Mouse (Mus musculus): ENCODE measurements around the gene Snx8.

Gene Snx8

GRCm38 (mm10) chr5:140388588-140389576 is at the start of gene Snx8:
TSS of gene Snx8 (minus strand) at chr5:140389262.
- DNase-seq (ENCODE audit: low spot score) = peak; percentile 99

- no peak for DNase-seq (ENCODE audit: low spot score)
Observed at GRCm38 (mm10) chr5:140425016-140425783, 36.1 kb upstream of the Snx8 start.

- no peak for DNase-seq (ENCODE audit: low spot score)
Observed at GRCm38 (mm10) chr5:140420616-140421015, 31.6 kb upstream of the Snx8 start.

GRCm38 (mm10) chr5:140419442-140420080 is 30.5 kb upstream of the Snx8 start:
- no peak for DNase-seq (ENCODE audit: low spot score)

GRCm38 (mm10) chr5:140418489-140419441 is 29.7 kb upstream of the Snx8 start, which contains the start of gene Eif3b:
TSS of gene Eif3b (plus strand) at chr5:140419328.
- DNase-seq (ENCODE audit: low spot score) = peak; percentile 99

- DNase-seq (ENCODE audit: low spot score) = no peak
Observed at GRCm38 (mm10) chr5:140418106-140418488, 29.0 kb upstream of the Snx8 start.

GRCm38 (mm10) chr5:140414647-140415046 is 25.6 kb upstream of the Snx8 start:
- no peak for DNase-seq (ENCODE audit: low spot score)

- DNase-seq (ENCODE audit: low spot score) = peak; percentile 79
Observed at GRCm38 (mm10) chr5:140411339-140411738, 22.3 kb upstream of the Snx8 start.

- DNase-seq (ENCODE audit: low spot score) = no peak
Observed at GRCm38 (mm10) chr5:140408801-140409200, 19.7 kb upstream of the Snx8 start.

- no peak for DNase-seq (ENCODE audit: low spot score)
Observed at GRCm38 (mm10) chr5:140406666-140407065, 17.6 kb upstream of the Snx8 start.

- DNase-seq (ENCODE audit: low spot score) = no peak
Observed at GRCm38 (mm10) chr5:140405126-140405525, 16.1 kb upstream of the Snx8 start.

- DNase-seq (ENCODE audit: low spot score) = peak; percentile 58
Observed at GRCm38 (mm10) chr5:140402640-140403270, 13.7 kb upstream of the Snx8 start.

GRCm38 (mm10) chr5:140396166-140396940 is 7.3 kb upstream of the Snx8 start:
- peak; percentile 75 for DNase-seq (ENCODE audit: low spot score)

- no peak for DNase-seq (ENCODE audit: low spot score)
Observed at GRCm38 (mm10) chr5:140392701-140393100, 3.6 kb upstream of the Snx8 start.

- no peak for DNase-seq (ENCODE audit: low spot score)
Observed at GRCm38 (mm10) chr5:140391981-140392380, 2.9 kb upstream of the Snx8 start.

- DNase-seq (ENCODE audit: low spot score) = no peak
Observed at GRCm38 (mm10) chr5:140391435-140391834, 2.4 kb upstream of the Snx8 start.

- no peak for DNase-seq (ENCODE audit: low spot score)
Observed at GRCm38 (mm10) chr5:140389647-140390046, 585 bp upstream of the Snx8 start.

- DNase-seq (ENCODE audit: low spot score) = no peak
Observed at GRCm38 (mm10) chr5:140387816-140388510, 1.1 kb downstream of the Snx8 start.

GRCm38 (mm10) chr5:140387236-140387635 is 1.8 kb downstream of the Snx8 start:
- no peak for DNase-seq (ENCODE audit: low spot score)

All from adipocyte (in vitro differentiated cells).